Mouse (Mus musculus): Measurements from ENCODE around the gene Lbh.

- TF ChIP-seq CTCF (IDR thresholded peaks at IDR 0.05; ENCODE audit: low read depth) (no peak), EP300 (optimal IDR thresholded peaks at IDR 0.05) (no peak)
Observed at GRCm38 (mm10) chr17:72903921-72904421, 14.1 kb upstream of the Lbh start.

All from stomach, postnatal 0 days (tissue).